Mouse (Mus musculus) CD4-positive helper T cell, adult 2 months (primary cell): ENCODE measurements around the gene Iars2.

ENCODE experiments used
- DNase-seq: peaks from one replicate; pipeline ENCODE4 v3.0.0-alpha.2; 2012; ENCODE audit warnings: low read depth, missing footprints, low spot score

Gene Iars2

DNA sequence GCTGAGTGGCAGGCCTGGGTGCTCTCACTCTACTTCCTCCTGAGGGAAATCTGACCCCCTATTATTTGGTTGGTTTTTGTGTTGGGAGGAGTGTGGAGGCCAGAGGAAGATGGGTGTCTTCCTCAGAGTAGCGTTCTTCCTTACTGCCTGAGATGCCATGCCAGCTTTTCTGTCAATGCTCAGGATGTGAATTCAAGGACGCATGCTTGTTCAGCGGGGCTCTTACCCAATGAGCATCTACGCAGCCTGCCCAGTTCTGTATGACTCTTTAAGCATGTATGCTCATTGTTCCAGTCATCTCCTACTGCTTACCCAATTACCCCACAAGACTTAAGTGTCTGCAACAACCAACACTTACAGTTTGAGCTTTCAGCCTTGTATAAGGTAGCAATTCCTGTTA is 48.6 kb downstream of the Iars2 start:
- no peak for DNase-seq

DNA sequence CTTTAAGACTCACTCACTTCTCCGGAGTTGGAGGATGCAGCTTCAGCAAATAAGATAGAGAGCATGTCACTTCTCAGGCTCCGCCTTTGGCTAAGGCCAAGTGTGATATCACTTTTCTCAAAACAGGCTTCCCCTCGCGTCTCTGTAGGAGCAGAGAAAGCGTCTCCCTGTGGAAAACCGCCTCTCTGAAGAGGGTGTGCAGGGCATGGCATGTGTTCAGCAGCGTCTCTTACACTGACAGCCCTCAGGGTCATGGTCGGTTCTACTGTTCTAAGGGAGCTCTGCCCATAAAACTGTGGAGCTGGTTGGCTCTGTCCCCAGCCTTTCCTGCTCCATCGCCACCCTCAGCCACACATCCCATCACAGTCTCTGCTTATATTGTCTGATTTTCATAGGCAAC is 49.9 kb downstream of the Iars2 start:
- DNase-seq: no peak

DNA sequence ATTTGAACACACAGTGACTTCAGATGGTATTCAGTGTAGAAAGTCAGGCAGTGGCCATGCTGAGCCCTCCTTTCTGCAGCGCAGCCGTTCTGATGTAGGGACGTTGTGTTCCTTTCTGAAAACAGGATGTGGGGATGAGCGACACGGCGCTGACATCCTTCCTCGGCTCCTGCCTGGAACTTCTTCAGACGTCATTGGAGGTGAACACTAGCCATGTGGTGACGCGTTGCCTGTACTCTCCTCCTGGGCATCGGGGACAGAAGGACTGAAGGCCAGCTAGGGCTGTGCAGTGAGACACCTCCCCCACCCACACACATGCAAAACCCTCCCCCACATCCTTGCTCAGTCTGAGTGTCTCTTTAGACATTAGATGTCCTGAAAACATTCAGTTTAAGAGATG is 52.2 kb downstream of the Iars2 start:
- no peak for DNase-seq

DNA sequence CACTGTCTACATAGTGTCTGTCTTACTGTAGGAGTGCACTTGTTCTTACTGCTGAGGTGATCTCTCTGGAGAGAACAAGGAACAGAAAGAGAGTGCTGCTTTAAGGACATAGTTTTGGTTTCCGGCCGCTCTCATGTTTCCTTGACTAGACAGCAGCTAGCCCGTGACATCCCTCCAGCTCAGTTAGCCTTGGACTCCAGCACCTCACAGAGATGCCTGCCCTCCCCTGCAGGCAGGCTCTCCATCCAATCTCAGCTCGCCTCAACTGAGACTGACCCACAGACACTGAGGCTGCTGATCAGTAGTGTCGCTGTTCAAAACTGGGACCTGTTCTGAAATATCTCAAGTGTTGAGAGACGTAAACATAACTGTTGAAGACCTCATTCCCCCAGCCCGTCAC is 53.2 kb downstream of the Iars2 start:
- DNase-seq: no peak

DNA sequence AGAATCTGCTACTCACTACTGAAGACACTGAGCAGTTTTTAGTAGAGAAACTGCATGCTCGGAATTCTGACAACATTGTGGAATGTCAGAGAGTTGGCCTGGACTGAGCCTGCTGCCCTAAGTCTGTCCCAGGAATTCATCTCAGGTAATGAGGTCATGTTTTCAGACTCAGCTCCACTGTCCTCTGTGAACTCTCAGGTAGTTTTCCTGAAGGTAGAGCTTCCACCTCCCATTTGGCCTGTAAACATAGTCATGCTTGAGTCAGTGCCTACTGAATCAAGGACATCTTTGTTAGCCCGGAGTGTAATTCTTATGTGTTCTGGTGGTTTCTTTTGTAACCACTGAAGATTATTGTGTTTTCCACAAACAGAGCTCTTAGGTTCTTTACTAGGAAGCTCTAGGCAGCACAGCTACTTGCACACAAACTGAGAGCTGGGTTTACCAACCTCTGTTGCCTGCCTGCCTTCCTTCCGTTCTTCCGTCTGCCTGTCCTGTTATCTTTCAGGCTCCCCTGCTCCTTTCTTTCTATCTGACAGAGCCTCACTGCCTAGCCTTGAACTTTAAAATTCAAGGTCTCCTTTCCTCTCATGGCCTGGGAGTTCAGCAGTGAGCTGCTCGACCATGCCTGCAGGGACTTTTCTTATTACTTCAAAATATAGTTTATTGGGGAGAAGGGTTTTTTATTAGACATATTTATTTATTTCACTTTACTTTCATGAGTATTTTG is 54.2 kb downstream of the Iars2 start:
- DNase-seq: no peak

DNA sequence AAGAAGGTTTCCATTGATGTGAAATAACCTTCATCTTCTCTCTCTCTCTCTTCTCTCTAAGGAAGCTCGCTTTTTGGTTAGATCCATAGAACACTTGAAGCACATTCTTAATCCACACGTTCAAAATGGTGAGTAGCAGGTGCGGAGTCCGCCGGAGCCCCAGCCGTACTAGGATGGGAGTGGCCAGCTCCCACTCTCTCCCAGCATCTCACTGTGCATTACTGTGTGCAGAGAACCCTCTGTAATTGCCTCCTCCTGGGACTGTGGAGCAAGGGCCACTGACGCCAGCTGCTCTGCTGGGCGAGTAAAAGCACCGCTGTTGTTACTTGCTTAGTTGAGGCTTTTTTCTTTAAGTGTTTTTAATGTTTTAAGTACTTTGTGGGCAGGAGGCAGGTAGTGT is 57.8 kb downstream of the Iars2 start:
- DNase-seq: no peak

DNA sequence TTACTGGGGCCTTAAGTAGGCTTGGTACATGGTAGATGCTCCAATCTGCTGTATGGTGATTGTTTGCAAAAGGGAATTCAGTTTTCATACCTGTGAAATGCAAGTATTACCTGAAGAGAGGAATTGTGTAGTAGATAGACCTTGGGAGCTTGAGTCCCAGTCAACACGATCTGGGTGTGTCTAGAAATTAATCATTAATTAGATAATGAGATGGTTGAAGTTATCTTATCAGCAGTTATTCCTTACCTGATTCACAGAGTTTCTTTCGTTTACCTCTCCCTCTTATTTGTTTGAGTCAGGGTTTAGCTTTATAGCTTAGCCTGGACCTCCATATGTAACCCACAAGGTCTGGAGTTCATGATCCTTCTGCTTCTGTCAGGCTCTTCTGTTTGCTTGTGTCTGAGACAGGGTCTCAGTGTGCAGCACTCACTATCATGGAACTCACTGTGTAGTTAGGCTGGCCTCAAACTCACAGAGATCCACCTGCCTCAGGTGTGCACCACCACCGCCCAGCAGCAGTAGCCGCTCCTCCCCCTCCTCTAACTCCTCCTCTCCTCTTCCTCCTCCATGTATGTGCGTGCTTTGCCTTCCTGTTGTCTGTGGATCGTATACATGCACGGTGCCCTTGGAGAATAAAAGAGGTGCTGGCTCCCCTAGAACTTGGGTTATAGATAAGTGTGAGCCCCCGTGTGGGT is 58.6 kb downstream of the Iars2 start:
- DNase-seq: no peak

DNA sequence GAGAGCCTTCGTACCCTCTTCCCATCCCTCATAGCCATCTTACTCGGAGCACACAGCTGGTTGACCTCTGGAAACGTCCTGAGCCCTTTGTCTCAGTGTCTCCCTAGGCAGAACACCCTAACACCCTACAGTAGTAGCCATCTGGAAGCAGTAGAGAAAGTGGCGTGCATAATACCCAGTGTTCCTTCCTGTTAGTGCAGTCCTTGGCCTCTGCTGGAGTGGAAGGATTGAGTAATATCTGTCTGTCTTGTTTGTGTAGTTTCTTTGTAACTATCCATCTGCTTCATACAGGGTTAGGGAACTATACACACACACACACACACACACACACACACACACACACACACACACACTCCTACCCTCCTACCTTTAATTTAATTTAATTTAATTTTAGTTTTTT is 60.5 kb downstream of the Iars2 start:
- no peak for DNase-seq

DNA sequence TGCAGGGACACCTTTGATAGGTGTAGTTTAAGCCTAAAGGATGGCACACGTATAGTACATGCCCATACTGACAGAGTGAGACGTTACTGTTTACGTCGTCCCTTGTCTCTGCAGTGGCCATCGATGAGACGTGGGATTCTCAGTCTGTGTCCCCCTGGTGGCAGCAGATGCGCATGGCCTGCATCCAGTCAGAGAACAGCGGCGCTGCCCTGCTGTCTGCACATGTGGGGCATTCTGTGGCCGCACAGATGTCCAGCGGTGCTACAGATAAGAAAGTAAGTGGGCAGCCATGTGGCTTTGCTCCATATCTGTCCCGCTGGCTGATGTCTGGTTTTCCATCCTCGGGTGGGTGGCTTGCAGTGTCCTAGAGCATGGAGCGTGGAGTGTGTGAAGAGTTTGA is 66.6 kb downstream of the Iars2 start:
- DNase-seq: no peak

DNA sequence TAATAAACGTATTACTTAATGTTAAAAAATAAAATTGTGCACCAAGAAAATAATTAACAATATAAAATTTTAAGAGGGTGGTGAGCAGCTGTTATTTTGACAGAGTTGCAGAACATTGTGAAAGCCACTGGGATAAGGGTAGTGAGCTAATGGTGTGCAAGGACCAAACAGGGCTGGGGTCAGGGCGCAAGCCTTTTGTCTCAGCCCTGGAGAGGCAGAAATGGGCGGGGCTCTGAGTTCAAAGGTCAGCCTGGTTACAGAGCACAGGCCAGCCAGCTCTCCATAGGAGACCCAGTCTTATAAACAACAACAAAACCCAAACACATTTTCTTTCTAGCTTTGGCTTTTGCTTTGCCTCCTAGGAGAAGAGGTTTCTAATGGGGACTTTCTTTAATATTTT is 72.4 kb downstream of the Iars2 start:
- no peak for DNase-seq

DNA sequence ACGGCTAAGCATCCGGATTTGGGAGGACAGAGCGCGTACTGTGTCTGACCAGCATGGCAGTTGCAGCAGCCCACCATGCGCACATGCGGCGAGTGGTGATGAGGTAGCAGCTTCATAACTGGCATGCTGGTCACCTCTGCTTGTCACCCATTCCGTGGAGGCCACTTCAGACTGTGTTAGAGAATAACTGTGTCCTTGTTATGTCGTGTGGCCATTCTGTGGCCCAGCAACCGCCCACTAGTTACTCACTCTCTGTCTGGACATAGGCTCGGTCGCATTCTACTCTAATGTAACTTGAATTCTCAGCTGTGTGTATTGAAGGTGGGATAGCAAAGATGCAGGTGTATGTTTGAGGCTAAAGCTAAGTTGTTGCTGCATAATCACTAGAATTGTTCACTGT is 73.9 kb downstream of the Iars2 start:
- DNase-seq: no peak

DNA sequence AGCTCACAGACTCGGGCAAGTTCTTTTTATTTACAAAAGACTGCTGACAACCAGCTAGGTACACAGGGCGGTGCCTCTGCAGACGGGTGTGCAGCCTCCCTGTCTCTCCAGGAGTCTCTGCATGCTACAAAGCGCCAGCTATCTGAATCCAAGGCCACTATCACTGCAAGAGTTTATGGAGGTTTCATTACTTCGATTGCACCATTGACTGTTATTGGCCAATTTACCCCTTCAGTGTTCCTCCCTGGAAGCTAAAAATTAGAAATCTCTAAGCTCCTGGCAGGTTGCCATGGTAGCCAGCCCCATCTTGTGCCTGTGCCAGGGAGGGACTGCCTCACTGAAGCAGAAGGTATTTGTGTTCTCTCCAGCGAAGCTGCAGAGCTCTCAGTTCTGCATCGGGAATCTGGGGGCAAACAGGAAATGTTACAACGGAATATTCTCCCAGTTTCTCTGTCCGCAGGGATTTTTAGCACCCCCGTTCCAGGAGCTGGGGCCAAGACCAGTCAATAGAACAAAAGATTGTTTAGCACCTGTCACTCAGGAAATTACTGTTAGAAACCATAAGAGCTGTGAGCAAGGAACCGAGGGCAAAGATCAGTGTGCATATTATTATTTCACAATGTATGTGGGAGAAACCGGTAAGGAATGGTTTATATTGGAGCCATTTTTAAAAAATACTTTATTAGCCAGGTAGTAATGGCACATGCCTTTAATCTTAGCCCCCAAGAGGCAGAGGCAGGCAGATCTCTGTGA is 75.9 kb downstream of the Iars2 start:
- no peak for DNase-seq

DNA sequence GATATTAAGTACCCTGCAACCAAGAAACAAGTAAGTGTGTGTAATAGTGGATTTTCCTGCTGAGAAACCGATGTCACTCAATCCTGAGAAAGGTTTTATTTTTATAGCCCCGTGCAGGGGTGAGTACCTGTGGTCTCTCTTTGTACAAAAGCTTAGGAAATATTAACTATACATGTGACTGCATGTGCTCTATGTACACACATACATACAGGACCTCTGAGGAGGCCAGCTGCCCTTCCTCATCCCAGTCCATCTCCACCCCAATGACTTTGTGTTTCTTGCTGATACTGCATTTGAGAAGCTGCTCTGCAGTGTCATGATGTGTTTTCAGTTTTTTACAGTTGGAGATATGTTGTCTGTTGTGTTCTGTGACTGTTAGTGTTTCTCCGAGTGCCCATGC is 76.8 kb downstream of the Iars2 start:
- DNase-seq: no peak

DNA sequence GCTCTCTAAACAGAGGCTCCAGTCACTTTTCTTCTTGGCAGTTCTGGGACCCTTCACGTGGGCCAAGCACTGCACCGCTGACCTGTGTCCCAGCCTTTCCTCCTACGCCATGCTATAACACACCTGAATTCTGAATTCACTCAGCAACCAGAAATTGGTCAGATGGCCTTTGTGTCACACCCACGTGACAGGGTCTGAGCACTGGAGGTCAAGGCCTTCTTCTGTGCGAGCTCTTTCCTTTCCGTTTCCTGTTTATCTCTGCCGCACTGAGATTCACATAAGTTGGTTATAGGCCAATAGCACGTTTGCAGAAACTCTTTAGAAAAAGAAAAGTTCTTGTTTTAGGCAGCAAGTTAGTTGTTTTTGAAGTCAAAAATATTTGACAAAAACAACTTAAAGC is 80.5 kb downstream of the Iars2 start:
- no peak for DNase-seq

DNA sequence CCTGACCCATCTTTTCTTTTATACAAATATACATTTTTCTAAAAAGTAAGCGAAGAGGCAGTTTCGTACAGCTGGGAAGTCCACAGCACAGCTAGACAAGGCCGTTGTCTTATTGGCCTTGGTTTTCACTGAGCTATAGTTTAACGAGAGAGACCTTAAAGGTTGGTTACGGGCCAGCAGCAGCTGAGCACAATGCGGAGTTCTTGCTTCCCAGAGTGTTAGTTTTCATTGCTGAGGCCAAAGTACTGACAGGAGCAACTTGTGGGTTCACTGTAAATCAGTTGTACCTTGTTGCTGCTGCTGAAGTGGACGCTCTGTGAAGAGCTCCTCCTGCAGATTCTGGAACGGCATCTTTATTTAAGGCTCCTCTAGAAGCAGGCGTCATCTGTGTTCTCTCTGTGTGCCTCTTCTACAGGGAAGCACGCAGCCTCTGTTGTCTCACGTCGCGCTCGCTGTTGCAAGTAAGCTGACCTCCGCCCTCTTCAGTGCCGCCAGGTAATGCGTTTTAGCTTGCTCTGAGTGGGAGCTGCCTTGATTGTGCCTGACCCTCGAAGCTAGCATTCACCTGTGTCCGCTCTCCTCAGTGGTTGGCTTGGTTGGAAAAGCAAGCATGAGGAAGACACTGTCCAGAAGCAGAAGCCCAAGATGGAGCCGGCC is 81.6 kb downstream of the Iars2 start:
- no peak for DNase-seq

DNA sequence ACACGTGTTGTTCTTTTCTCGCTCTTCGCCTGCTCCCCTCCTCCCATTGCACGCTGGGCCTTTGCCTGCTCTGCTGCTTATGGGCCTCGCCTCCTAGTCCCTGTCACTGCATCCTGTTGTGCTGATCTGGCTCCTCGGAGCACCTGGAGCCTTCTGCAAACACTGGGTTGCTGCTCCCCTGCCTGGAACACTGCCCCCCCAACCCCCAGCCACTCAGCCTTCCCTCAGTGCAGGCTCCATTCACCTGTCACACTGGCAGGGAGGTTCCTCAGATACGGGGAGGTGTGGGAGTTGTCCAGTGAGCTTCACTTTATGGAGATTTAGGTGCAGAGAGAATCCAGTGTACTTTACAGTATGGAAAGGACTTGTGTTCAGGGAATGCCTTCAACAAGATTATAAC is 83.7 kb downstream of the Iars2 start:
- no peak for DNase-seq

DNA sequence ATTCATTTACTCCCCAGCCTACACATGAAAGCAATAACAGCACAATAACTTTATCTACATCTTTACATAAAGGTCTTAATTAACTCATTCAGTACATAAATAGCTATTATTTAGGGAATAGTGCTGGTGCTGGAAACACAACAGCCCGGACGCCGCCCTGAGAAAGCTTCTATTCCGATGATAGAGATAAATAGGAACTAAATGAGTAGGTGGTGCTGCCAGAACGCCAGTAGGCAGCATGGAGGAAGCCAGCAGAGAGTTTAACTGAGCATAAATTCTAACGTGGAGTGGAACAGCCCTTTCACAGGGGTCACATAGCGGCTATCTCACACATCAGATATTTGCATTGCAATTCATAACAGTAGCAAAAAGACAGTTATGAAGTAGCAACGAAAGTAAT is 86.2 kb downstream of the Iars2 start:
- no peak for DNase-seq

DNA sequence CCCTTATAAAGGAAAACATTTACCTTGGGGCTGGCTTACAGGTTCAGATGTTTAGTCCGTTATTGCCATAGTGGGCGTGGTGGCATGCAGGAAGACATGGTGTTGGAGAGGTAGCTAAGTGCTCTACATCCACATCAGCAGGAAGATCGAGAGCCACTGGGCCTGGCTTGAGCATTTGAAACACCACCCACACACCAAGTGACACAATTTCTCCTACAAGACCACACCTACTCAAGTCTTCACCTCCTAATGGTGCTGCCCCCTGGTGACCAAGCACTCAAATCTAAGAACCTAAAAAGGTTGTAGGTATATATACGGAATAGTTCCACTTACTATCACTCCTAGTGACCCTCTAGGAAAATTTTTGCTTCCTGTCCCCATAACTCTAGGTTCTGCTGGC is 92.7 kb downstream of the Iars2 start:
- peak; percentile 22 for DNase-seq

DNA sequence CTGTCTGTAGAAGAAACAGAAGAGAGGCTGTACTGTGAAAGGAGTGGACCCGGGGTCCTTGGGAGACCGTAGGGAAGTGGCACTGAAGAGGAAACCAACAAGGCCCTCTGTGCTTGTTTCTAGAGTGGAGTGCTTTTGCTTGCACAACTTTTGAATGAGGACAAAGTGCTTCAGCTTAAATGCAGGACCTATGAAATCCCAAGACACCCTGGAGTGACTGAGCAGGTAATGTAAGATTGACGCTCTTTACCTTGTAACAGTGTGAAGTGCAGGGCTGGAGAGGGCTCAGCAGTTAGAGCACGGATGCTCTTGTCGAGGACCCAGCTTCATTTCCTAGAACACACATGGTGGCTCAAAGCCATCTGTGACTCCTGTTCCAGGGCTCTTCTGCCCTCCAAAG is 93.4 kb downstream of the Iars2 start:
- DNase-seq: no peak
